Mouse (Mus musculus): ENCODE measurements around the gene Smug1.

Smug1 gene

DNA sequence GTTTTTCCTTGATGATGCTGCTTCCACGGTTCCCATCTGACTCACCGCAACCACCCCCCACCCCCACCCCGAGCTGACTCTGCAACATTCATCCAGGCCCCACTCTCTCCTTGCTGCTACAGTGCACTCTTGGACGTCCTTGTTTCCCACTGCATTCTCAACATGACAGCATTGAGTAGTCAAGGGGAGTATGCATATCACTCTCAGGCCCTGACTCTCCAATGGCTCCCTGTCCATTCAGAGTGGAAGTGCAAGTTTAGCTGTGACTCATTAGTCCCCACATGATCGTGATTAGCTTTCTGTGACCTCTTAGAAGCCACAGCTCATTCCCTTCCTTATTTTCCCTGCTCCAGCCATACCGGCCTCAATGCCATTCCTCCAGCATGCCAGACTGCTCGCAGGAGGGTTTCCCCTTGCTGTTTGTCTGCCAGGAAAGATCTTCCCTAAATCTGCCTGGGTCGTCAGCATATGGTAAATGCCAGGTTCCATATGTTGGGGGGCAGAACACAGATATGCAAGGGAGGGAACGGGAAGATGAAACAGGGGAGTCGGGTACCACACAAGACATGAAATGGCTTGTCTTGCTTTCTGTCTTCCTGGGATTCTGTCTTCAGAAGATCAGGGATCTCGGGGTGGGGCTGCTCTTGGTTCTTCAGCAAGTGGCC, 21.1 kb downstream of the Smug1 start:
- DNase-seq (ENCODE audit: low spot score in 2 of 2) = no peak

DNA sequence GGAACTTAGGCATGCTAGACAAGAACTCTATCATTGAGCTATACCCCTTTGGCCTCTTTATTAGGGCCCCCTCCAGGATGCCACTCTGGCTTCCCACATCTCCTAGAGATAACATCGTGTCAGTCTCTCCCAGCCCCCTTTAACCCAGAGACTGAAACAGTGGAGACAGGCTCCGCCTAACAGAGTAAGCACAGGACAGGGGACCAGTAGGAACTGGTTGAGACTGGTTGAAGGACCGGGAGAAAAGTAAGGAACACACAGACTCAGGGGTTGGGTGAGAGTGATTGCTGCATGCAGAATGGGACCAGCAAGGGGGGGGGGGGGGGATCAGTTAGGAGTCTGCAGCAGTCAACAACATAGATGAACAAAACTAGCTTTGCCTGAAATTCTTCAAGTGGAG, 22.7 kb downstream of the Smug1 start:
- no peak for DNase-seq (ENCODE audit: low spot score in 2 of 2)

DNA sequence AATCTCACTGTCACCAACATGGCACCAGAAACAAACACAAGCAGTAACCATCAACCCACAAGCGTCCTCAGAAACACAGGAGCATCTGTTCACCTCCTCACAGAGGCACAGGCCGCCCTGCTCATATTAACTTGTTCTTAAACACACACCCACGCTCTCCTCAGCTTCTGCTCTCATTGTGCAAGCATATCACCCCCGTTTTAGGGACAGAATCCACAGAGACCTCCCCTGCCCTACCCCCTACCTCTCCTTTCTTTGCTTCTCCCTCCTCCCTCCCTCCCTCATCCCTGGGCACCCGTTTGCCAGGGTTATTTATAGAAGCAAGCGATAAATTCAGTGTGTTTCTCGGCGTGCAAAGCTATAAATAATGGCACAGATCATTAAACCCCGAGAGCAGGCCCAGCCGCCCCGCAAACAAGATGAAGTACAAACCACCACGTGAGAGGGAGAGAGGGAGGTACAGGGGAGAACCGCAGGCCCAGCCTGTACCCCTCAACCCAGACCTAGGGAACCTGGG, 31.4 kb downstream of the Smug1 start:
- DNase-seq (ENCODE audit: low spot score in 2 of 2) = no peak

DNA sequence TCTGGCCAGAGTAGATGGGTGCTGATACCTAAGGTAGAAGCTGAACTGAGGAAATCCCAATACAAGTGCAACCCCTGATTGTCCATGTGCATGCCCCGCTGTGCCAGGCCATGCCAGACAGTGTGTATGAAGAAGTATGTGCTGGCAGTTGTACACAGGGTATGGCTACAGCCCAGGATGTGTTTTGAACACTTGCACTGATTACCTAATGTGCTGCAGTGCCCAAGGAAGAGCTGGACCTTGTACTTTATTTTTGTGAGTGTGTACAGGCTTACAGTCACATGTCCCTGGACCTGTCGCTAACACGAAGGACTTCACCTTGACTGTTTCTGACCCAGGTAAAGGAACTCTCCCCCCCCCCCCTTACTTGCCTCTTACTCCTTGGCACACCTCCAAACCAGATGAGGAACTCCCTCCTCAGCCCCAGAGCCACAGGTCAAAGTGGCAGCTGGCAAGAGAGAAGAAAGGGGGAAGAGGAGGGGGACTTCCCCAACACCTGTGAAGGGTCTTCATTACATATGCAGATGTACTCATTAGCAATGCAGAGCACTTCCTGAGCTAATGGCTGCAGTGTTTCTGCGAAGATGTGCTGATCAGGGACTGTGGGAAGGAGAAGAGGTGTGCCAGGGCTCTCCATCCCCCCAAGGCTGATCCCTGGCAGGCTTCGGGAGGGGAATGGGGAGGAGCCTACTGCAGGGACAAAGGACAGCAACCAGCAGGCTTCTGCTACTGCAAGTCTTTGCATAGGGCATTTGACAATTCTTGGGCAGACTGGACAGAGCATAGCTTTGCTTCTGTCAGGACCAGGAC, 32.4 kb downstream of the Smug1 start:
- DNase-seq (ENCODE audit: low spot score in 2 of 2) = no peak

DNA sequence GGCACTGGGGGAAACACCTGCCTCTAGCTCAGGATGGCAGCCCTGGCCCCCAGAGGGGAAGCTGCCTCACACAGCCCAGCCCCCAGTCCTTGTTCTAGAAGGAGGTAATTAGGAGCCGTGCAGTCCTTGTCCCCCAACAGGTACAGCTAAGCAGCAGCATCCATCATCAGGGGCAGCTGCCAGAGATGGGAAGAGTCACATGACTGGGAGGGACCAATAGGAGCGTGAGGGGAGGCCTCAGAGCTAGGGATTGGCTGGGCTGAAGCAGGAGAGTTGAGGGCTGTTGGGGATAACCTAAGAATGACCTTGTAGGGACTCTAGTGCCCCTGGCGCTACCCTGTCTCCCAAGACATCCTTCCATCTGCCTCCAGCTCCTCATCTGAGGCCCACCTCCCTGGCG, 33.1 kb downstream of the Smug1 start:
- DNase-seq (ENCODE audit: low spot score in 2 of 2) = no peak

DNA sequence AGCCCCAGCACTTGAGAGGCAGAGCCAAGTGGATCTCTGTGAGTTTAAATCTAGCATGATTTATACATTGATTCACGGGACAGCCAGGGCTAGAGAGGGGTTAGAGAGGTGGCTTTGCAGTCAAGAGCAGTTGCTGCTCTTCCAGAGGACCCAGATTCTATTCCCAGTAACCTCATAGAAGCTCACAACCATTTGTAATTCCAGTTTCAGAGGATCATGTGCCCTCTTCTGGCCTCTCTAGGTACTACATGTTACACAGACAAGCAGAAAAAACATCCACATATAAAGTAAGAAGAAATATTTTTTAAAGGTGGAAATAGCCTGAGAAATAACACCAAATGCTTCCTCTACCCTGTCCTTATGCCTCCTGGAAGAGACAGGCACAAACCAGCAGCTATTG, 36.2 kb downstream of the Smug1 start:
- peak in 1 of 2 experiments; percentile 24 for DNase-seq (ENCODE audit: low spot score in 2 of 2)

DNA sequence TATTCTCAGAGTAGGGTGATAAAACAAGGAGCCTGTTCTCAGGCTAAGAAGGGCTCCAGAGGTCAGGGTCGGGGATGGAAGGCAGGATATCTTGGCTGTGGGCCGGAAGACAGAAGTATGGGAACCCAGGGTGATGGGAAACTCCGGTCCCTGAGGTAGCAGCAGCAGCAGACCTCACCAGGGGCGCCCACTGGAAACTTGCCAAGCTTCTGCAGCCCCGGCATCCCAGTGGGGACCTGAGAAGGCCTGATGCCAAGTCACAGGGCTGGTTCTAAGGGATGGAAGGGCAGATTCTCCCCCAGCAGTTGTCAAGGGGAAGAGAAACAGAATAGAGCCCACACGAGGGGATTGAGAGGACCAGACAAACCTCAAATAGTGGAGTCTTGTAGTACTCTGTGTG, 37.6 kb downstream of the Smug1 start:
- no peak for DNase-seq (ENCODE audit: low spot score in 2 of 2)

DNA sequence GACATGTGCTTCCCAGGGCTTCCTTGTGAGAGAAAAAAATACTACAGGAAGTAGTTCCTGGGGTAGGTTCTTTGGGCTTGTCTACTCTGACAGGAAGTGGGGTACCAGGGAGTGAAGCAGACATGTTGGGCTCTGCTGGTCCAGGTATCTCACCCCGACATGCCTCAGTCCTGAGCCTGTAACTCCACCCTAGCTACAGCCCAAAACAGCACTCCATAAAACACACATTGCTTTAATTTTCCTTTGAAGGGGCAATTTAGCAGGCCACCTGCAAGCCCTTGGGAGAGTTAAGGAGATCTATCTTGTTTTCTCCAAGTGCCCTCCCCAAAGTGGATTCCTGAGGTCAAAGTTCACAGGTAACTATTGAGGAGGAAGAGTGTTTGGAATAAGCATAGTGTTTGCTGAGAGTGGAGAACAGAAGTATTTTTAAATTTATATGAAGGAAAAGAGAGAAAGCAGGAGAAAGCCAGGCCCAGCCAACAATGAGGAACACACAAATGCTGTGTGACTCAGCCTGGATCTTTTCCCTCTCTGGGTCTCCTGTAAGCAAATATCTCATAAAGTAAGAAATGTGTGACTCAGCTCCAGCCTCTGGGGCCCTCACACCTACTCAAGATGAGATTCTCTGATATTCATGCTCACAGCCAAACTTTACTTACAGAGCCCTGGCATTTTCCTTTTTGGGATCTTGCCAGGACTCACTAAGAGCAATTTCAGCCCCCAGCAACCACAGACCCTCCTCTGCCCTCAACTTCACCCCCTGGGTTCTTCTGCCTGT, 38.6 kb downstream of the Smug1 start:
- no peak for DNase-seq (ENCODE audit: low spot score in 2 of 2)

DNA sequence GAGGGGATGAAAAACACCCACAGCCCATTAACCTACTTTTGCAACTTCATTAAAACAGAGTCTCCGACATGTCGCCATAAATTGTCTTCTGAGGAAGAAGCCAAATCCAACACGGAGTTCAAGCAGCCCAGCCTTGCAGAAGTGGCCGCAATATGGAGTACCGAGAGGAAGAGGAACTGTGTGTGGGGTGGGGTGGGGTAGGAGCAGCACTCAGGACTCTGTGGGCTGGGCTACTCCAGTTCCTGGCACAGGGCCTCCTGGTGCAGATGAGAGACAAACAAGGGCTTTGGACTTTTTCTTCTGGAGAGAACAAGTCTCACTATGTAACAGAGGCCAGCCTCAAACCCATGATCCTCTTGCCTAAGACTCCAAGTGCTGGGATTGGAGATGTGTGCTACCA, 40.9 kb downstream of the Smug1 start:
- DNase-seq (ENCODE audit: low spot score in 2 of 2) = no peak

DNA sequence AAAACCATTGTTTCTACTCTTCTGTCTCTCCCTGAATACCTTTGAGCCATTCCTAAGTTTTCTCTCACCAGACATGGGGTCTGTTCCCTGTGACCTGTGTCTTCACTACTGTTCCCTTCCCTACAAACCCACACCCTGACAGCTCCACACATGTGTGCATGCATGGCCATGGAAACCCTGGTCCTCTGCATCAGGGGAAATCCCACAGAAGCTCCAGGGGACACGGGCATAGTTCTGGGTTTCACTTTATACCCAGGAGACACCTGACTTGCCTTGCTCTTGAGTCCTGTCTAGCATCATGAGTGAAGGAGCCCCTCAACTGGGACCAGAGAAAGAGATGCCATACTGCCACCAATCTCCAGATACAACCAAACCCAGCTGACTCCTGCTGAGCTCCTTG, 42.6 kb downstream of the Smug1 start:
- no peak for DNase-seq (ENCODE audit: low spot score in 2 of 2)

DNA sequence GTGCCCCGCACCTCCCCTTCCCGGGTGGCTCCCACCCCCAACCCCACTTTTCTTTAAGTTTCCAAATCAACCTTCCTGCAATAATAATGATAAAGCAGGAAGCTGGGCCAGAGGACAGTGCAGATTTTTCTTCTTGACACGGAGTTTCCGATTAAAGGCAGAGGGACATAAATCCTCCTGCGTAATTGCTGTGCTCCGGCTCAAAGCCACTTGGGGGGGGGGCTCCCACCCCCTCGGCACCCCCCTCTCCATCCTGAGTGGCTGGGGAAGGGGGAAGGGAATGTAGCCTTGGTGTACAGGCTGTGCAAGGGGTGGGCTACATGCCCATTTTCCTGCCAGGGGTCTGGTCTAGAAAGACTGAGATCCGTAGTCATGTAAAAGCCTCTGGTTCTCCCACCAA, 43.5 kb downstream of the Smug1 start:
- no peak for DNase-seq (ENCODE audit: low spot score in 2 of 2)

DNA sequence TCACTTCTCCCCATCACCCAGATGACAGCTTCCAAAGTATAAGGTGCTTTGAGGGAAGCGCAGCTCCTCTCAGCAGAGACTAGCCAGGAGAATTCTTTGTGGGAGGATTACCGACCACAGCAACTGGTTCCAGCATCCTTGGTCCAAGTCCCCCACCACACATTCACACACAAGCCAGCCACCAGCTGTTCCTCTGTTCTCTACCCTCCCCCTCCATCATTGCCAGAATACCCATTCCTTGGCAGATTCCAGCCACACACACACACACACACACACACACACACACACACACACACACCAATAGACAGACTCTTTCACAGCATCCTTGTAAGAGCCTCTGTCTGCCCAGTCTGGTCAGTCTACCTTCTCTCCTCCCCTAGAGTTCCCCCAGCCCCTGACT, 44.5 kb downstream of the Smug1 start:
- DNase-seq (ENCODE audit: low spot score in 2 of 2) = no peak

DNA sequence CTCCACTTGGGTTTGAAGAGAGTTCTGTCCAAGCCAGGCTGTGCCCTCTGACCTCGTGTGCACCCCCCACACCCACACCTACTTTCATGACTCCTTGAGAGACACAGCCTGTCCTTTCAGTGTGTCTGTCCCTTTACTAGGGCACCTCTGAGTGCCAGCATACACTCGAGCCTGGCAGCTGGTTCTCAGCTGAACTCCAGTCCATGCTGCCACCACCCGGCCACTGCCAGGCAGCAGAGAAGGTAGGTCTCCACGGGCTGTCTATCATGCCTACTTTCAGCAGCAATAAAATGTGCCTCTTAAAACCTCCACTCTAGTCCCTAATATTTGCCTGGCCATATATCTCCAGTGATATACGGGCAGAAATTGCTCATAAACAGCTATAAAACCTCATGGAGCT, 45.5 kb downstream of the Smug1 start:
- DNase-seq (ENCODE audit: low spot score in 2 of 2) = no peak

DNA sequence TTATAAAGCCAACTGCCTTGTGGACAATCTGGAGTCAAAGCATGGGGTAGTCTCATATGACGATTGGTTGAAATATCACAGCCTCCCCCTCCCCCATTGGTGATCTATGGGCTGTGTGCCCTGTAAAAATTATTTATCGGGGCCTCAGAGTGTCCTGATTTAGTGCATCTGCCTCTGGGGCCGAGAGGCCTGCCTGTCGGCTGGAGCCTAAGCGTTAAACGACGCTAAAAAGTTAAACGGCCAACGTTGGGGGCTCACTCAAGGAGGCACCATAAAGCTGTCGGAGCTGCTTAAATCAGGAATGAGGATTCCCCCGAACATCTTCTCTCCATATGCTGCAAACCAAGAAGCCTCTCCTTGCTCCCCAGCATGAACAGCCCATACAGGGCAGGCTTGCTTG, 46.3 kb downstream of the Smug1 start:
- DNase-seq (ENCODE audit: low spot score in 2 of 2) = no peak

DNA sequence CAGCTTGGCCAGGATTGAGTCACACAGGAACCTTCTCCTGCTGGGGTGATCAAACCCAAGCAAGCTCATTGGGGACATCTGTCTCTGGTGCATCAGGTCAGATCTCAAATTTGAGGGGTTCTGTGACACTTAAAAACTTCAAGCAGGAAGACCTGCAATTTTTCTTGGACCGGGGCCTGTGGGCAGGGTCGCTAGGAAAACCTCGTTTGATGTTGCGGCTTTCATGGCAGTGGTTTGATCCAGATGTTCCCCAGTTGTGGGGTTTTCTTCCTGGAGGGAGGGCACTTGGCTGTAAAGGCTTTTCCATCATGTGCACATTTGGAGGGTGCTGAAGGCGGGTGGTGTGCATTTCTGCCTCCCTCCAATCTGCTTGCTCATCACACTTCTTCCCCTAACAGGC, 51.2 kb downstream of the Smug1 start:
- DNase-seq (ENCODE audit: low spot score in 2 of 2) = no peak

DNA sequence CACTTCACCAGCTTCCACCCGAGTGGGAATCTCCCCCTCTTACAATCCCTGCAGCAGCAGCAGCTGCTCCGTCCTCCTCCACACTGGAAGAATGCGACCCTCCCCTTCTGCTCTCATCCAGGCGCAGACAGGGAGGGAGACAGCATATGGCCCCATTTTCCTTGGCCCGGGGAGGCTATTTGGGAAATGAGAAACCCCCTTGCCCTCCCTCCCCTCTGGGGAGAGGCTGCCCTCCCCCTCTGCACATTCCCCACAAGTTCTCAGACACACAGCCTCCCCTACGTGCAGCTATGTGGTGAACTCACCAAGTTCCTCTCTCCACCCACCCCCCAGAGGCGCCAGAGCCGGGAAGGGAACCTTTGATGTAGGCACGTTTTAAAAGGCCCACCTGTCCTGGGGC, 51.6 kb downstream of the Smug1 start:
- DNase-seq (ENCODE audit: low spot score in 2 of 2) = no peak

DNA sequence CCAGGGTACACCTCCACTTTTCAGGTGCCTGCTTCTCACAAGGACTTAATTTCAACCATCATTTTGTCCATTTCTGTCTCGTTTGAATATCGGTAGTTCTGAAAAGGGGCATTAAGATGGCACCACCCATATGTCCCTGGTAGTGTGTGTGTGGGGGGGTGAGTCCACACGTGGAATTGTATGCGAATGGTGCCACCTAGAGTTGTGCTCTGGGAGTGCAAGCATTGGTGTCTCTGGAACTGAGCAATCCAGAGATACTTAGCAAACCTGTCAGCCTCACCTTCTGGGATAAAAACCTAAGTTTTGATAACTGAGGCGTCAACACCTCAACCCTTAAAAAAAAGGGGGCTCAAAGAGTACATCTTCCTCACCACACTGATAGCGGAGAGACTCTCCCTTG, 53.8 kb downstream of the Smug1 start:
- DNase-seq (ENCODE audit: low spot score in 2 of 2) = no peak

DNA sequence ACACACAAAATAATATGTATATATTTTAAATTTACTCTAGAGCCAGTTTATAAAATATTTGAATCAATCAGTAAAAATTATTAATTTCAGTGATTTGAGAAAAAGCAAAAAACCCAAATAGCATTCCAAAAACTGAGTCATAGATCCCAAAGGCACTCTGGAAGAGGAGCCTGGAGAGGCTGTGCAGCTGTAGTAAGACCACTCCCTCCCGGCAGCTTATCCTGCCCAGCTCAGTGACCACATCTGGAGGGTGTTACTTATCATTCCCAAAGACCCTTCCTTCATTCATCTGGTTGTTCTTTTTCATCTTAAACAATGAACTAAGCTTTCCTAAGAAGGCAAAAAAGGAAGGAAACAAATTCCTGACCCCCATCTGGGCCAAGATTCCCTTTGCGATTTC, 54.6 kb downstream of the Smug1 start:
- no peak for DNase-seq (ENCODE audit: low spot score in 2 of 2)

DNA sequence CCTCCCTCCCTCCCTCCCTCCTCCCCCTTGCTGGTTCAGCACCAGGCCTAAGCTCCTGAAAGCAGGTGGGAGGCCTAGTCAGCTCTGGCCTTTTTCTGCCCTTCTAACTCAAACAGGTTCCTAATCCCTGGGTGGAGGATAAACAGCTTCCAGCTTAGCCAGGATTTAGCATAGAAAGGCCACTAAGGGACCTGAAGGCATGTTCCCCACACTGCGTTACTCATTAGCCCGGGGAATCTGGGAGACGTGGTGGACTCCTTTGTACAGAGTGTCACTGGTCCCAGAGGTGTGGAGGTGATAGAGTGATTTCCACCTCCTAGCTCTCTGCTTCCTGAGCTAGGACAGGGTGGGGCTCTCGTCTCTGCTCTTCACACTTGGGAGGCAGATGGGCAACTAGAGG, 57.0 kb downstream of the Smug1 start:
- DNase-seq (ENCODE audit: low spot score in 2 of 2) = no peak

DNA sequence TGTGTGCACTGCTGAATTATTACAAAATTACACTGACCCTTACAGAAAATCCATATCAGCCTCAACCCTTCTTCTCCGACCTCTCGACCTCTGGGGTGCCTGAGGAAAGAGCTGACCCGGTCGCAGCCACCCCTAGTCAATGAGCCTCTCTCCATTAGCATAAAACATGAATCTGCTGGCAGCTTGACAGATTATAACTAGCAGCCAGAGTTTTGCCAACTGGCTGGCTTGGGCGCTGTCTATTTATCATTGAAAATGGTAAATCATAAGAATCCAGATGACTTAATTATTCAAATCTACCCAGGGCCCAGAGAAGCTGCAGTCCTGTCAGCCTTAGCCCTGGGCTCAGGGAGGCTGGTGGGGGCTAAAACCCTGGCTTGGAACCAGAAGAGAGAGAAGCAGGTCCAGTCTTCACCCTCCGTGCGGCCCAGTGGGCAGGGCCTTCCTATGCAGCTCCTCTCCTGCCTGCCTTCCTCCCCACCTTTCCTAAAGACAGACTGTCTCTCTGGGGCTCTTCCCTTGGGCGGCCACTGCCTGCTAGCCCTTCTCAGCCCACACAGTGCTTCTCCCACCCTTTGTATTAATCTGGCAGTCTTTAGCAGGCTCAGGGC, 58.7 kb downstream of the Smug1 start:
- no peak for DNase-seq (ENCODE audit: low spot score in 2 of 2)

DNA sequence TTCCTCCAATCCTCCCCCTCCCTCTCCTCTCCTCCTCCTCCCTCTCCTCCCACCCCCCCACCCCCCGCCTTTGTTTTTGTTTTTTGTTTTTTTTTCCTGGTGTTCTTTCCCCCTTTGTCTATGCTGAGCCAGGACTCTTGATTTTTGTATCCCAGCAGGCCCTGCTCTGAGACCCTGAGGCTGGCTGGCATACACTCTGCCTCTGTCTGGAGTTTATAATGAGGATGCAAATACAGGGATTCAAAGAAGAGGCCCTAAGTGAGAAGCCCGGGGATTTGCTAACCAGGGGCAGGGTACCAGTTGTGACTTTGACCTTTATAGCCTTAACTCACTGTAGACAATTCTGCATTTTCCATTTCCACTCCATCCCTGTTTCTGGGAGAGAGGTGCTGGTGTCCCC, 60.7 kb downstream of the Smug1 start:
- DNase-seq (ENCODE audit: low spot score in 2 of 2) = no peak

Data from thymus, postnatal 10 days (tissue).